Mouse (Mus musculus): ENCODE measurements around the gene Lrg1. TPM values are rescaled to one million over a fixed set of nuclear protein-coding genes. Genes with fewer than 3 reads are reported as not detected.

Lrg1 gene
- total and polyA plus RNA-seq, 2 experiments from 2014 or later, result 0.43 to 0.49 TPM

DNA sequence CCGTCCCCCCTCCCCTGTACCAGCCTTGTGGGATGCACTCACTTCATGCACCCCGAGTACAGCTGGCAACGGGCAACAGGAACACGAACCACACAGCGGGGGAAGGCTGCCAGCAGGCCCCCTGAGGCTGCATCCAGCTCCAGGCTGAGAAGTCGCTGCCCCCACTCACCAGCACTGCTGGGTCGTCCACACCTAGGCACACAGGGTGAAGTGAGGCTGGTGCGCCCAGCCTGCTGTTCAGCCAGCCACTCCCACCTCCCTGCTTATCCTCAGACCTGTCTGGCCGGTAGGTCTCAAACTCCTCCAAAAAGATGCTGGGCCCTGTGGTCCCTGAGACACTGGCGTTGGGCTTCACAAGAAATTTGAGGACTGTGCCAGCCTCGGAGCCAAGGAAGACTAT, 4.4 kb upstream of the Lrg1 start:
- Histone ChIP-seq H3K9me3 (ENCODE audit: low read length) (peaks cover 6% of the 10 kb centered on the region; the same call in 1 of the 2 replicates), H3K4me3 (ENCODE audit: low read depth, low read length) (no peak overlapping the region), H3K4me2 (ENCODE audit: low read depth, low read length, poor library complexity, severe bottlenecking) (no peak overlapping the region), H3K36me3 (ENCODE audit: insufficient read depth, low read length) (peaks cover 66% of the 10 kb centered on the region), H3K27ac (ENCODE audit: low read depth, low read length) (no peak overlapping the region), H3K4me1 (ENCODE audit: insufficient read depth, low read length) (no peaks in the 10 kb centered on the region), H3K27me3 (ENCODE audit: insufficient read depth, low read length) (peaks cover 8% of the 10 kb centered on the region; the same call in 1 of the 2 replicates), H3K9ac (replicated peaks; ENCODE audit: low read length, poor library complexity, severe bottlenecking) (no peak overlapping the region)
- no peak for TF ChIP-seq CTCF (IDR thresholded peaks at IDR 0.05)
- no peak for ATAC-seq (ENCODE audit: low FRiP score)
- no peak for DNase-seq (ENCODE audit: low spot score)
- WGBS, result 83% methylated on average over 11 of the region's 11 CpGs

DNA sequence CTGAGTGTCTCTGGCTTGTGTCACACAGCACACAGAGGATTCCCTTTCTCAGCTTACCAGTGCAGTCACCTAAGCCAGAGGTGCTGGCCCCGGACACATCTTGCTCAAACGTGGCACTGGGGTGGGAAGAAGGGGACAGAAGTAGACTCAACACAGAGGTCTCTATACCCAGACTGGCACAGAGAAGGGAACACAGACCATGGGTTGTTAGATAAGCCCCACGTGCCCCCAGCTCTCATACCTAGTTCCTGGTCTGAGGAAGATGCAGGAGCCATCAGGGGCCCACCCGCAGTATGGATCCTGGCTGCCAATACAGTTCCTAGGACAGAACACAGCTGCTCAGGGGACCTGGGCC, 3.5 kb upstream of the Lrg1 start:
- Histone ChIP-seq H3K27ac (ENCODE audit: low read depth, low read length) (no peak overlapping the region), H3K9ac (replicated peaks; ENCODE audit: low read length, poor library complexity, severe bottlenecking) (no peak overlapping the region), H3K36me3 (ENCODE audit: insufficient read depth, low read length) (peaks cover 57% of the 10 kb centered on the region), H3K4me2 (ENCODE audit: low read depth, low read length, poor library complexity, severe bottlenecking) (no peak overlapping the region), H3K27me3 (ENCODE audit: insufficient read depth, low read length) (peaks cover 17% of the 10 kb centered on the region), H3K4me3 (ENCODE audit: low read depth, low read length) (no peak overlapping the region), H3K4me1 (ENCODE audit: insufficient read depth, low read length) (0 out of 2 replicates have a peak, but pooled peaks cover under 1% of the 10 kb centered on the region), H3K9me3 (ENCODE audit: low read length) (peaks cover 6% of the 10 kb centered on the region; the same call in 1 of the 2 replicates)
- TF ChIP-seq CTCF (IDR thresholded peaks at IDR 0.05), result no peak
- ATAC-seq (ENCODE audit: low FRiP score), result no peak
- DNase-seq (ENCODE audit: low spot score), result no peak
- WGBS, result 93% methylated on average over 4 of the region's 4 CpGs

- WGBS, result 25% methylated on average over 46 of the region's 59 CpGs
- H3K27ac ChIP-seq (ENCODE audit: low read depth, low read length), result no peak overlapping the region
- DNase-seq (ENCODE audit: low spot score) (no peak), ATAC-seq (ENCODE audit: low FRiP score) (0 out of 2 replicates have a peak, but pooled peaks have one; percentile 2)
- peaks cover 4% of the 10 kb centered on the region; the same call in 1 of the 2 replicates for H3K4me1 ChIP-seq (ENCODE audit: insufficient read depth, low read length)
- H3K4me2 ChIP-seq (ENCODE audit: low read depth, low read length, poor library complexity, severe bottlenecking), result peak overlapping the region; percentile 22
- H3K27me3 ChIP-seq (ENCODE audit: insufficient read depth, low read length), result peaks cover 22% of the 10 kb centered on the region
- peaks cover 51% of the 10 kb centered on the region for H3K36me3 ChIP-seq (ENCODE audit: insufficient read depth, low read length)
- H3K9me3 ChIP-seq (ENCODE audit: low read length), result peaks cover 6% of the 10 kb centered on the region; the same call in 1 of the 2 replicates
- H3K4me3 ChIP-seq (ENCODE audit: low read depth, low read length), result 0 out of 2 replicates have a peak overlapping the region, but pooled peaks have one; percentile 1
- peak; percentile 79 for TF ChIP-seq CTCF (IDR thresholded peaks at IDR 0.05)
- H3K9ac ChIP-seq (replicated peaks; ENCODE audit: low read length, poor library complexity, severe bottlenecking), result no peak overlapping the region
Observed at GRCm38 (mm10) chr17:56124377-56125275, 2.8 kb upstream of the Lrg1 start.

DNA sequence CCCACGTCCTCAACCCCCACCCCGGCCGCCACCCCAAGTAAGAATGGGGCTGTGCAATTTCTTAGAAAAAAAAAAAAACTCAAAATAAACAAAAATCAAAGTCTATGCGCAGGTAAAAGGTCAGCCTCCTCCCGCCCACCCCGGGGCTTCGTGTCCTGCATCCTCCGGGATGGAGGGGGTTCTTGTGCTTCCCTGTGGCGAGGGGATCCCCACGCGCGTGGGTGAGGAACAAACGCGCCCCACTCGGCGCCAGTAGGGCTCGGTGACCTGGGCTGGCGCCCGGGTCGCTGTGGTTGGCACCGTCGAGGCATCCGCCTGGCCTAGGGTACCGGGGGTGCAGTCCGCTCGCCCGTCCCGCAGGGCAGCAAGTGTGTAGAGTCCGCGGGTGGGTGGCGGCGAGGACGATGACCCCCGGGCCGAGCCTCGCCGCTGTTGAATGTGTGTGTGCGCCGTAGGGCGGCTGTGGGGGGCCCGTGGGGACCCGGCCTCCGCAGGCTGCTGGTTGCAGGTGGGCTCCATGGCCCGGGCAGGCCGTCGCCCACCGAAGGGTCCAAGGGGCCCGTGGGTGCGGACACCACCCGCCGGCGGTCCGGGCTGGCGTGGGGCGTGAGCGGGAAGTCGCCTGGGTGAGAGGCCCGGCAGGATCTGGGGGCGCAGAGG, 2.0 kb upstream of the Lrg1 start:
- Histone ChIP-seq H3K9ac (replicated peaks; ENCODE audit: low read length, poor library complexity, severe bottlenecking) (no peak overlapping the region), H3K4me3 (ENCODE audit: low read depth, low read length) (no peak overlapping the region), H3K36me3 (ENCODE audit: insufficient read depth, low read length) (peaks cover 43% of the 10 kb centered on the region), H3K27ac (ENCODE audit: low read depth, low read length) (no peak overlapping the region), H3K27me3 (ENCODE audit: insufficient read depth, low read length) (peaks cover 30% of the 10 kb centered on the region), H3K4me1 (ENCODE audit: insufficient read depth, low read length) (peaks cover 4% of the 10 kb centered on the region; the same call in 1 of the 2 replicates), H3K9me3 (ENCODE audit: low read length) (peaks cover 6% of the 10 kb centered on the region; the same call in 1 of the 2 replicates), H3K4me2 (ENCODE audit: low read depth, low read length, poor library complexity, severe bottlenecking) (peak overlapping the region; percentile 22)
- TF ChIP-seq CTCF (IDR thresholded peaks at IDR 0.05), result no peak
- 52% methylated on average over 55 of the region's 59 CpGs for WGBS
- no peak for DNase-seq (ENCODE audit: low spot score)
- ATAC-seq (ENCODE audit: low FRiP score), result peak; percentile 31; the same call in 1 of the 2 replicates

DNA sequence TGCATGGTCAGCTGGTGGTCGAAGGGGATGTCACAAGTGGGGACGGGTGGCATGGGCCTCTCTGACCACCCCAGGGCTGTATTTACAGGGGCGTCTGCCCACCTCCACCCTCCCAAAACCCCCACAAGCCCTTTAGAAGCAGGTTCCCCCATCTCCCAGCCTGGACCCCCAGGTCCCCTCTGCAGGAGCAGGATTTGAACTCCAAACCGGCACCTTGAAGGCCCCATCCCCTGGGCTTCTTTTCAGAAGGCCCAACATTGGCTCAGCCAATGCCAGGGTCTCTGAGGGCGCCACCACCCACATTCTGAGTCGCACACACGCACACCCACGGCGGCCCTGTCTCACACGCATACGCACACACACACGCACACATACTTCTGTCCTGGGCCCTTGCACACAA, 1.4 kb upstream of the Lrg1 start:
- no peak overlapping the region for H3K9ac ChIP-seq (replicated peaks; ENCODE audit: low read length, poor library complexity, severe bottlenecking)
- DNase-seq (ENCODE audit: low spot score) (no peak), ATAC-seq (ENCODE audit: low FRiP score) (no peak)
- WGBS, result 90% methylated on average over 12 of the region's 12 CpGs
- H3K27ac ChIP-seq (ENCODE audit: low read depth, low read length), result no peak overlapping the region
- H3K27me3 ChIP-seq (ENCODE audit: insufficient read depth, low read length), result peaks cover 36% of the 10 kb centered on the region
- no peak overlapping the region for H3K4me2 ChIP-seq (ENCODE audit: low read depth, low read length, poor library complexity, severe bottlenecking)
- peaks cover 39% of the 10 kb centered on the region for H3K36me3 ChIP-seq (ENCODE audit: insufficient read depth, low read length)
- no peak for TF ChIP-seq CTCF (IDR thresholded peaks at IDR 0.05)
- H3K4me1 ChIP-seq (ENCODE audit: insufficient read depth, low read length), result peaks cover 4% of the 10 kb centered on the region; the same call in 1 of the 2 replicates
- peaks cover 6% of the 10 kb centered on the region; the same call in 1 of the 2 replicates for H3K9me3 ChIP-seq (ENCODE audit: low read length)
- no peak overlapping the region for H3K4me3 ChIP-seq (ENCODE audit: low read depth, low read length)

Data from midbrain, postnatal 0 days (tissue).